Mouse (Mus musculus) limb, embryonic 10.5 days (tissue): ENCODE measurements at regions not wholly inside any gene's neighbourhood (a gene's known extent, or its start where the extent isn't known, plus 50 kb on each side); places are given as distances from the start of the nearest gene placed in this dataset.
A peak's percentile ranks its signal among the peaks of the same experiment; 100 is the strongest.
"Not testable (repeated sequence)": the region's sequence is repeated elsewhere in the genome, so short reads cannot be mapped to it uniquely, and the experiment has no call there.

Experiments used
- DNase-seq: peaks from one replicate; pipeline ENCODE4 v3.0.0-alpha.2; 2017; ENCODE audit warnings: low spot score
- H3K27ac ChIP-seq: fragments of 300-500 bp; sonication (generic); 2 replicates; pipeline ENCODE4 v1.5.1; 2016; ENCODE audit warnings: mild to moderate bottlenecking
- H3K27me3 ChIP-seq: fragments of 300-500 bp; sonication (generic); 2 replicates; pipeline ENCODE4 v1.6.1; 2016; ENCODE audit warnings: low read depth, mild to moderate bottlenecking; ENCODE audit not compliant: poor library complexity, severe bottlenecking
- H3K36me3 ChIP-seq: fragments of 300-500 bp; sonication (generic); 2 replicates; pipeline ENCODE4 v1.6.1; 2016; ENCODE audit warnings: mild to moderate bottlenecking, moderate library complexity
- H3K4me1 ChIP-seq: fragments of 300-500 bp; sonication (generic); 2 replicates; pipeline ENCODE4 v1.6.1; 2016
- H3K4me3 ChIP-seq: fragments of 300-500 bp; sonication (generic); 2 replicates; pipeline ENCODE4 v1.5.1; 2016; ENCODE audit warnings: mild to moderate bottlenecking, moderate library complexity
- H3K9me3 ChIP-seq: fragments of 300-500 bp; sonication (generic); replicated peaks from 2 replicates; pipeline ENCODE4 v1.6.1; 2016; ENCODE audit warnings: mild to moderate bottlenecking
- WGBS: fragments of 180-500 bp; shearing (Covaris S2); methylation state at CpG from one replicate; pipeline ENCODE4 v1.1.7; 2016; 5-methylcytosine and 5-hydroxymethylcytosine counted together

DNA sequence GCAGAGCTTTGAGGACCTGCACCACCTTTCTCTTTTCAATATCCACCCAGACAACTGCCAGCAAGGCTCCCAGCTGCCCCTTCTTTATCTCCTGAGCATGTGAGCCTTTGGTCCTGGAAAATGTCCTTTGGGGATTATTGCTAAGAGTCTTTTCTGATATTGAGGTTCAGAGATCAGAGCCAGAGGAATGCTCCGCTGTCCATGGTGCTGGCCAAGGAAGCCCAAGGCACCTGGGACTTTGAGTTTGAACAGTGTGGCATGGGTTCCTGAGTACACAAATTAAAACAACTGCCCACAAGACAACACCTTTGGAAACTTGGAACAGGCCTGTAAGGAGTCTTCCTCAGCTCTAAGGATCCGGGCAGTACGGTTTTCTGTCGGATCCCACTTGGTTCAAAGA is 52.6 kb upstream of the Slc28a3 start:
- Histone ChIP-seq H3K36me3 (no peaks in the 10 kb centered on the region), H3K27me3 (no peaks in the 10 kb centered on the region), H3K4me3 (no peak overlapping the region), H3K9me3 (no peaks in the 10 kb centered on the region), H3K27ac (no peak overlapping the region), H3K4me1 (no peaks in the 10 kb centered on the region)
- 60% methylated on average over 4 of the region's 4 CpGs for whole genome bisulfite sequencing
- DNase-seq: peak; percentile 71

- H3K36me3 ChIP-seq: no peaks in the 10 kb centered on the region
- H3K9me3 ChIP-seq: no peaks in the 10 kb centered on the region
- H3K4me3 ChIP-seq: peak overlapping the region; percentile 21
- peaks cover 8% of the 10 kb centered on the region for H3K4me1 ChIP-seq
- no peak overlapping the region for H3K27ac ChIP-seq
- DNase-seq: no peak
- 49% methylated on average over 21 of the region's 21 CpGs for WGBS
- H3K27me3 ChIP-seq: no peaks in the 10 kb centered on the region
These were observed 58.0 kb upstream of the Slc28a3 start for GRCm38 (mm10) chr13:58668664-58669063.

DNA sequence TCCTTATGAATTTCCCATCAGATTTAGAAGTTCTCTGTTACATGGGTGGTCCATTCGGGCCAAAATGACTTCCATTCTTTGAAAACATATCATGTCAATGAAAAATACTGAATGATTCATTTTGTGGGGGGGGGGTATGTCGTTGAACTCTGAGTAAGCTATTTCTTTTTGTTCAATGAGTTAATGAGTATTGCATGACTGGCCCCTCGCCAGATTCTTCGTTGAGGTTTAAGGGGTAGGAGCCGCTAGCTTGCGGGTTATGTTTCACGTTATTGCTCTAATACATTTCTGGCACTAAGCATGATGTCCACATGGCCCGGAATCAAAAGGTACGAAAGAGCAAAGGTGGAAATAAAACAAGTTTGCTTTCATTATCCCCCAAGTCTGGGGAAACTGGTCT is 59.5 kb upstream of the Slc28a3 start:
- Histone ChIP-seq H3K36me3 (no peaks in the 10 kb centered on the region), H3K27ac (no peak overlapping the region), H3K4me3 (no peak overlapping the region), H3K27me3 (no peaks in the 10 kb centered on the region), H3K9me3 (no peaks in the 10 kb centered on the region), H3K4me1 (peaks cover 16% of the 10 kb centered on the region)
- no peak for DNase-seq
- WGBS: 87% methylated on average over 9 of the region's 9 CpGs

DNA sequence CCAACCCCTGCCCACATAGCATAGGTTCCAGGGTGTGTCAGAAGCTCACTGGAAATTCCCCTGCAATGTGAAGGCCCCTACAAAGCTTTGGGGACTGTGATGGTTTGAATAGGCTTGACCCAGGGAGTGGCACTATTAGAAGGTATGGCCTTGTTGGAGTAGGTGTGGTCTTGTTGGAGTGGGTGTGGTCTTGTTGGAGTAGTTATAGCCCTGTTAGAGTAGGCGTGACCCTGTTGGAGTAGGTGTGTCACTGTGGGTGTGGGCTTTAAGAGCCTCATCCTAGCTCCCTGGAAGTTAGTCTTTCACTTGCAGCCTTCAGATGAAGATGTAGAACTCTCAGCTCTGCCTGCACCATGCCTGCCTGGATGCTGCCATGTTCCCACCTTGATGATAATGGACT is 64.9 kb upstream of the Slc28a3 start:
- DNase-seq, H3K27ac ChIP-seq, H3K36me3 ChIP-seq, H3K4me3 ChIP-seq, H3K27me3 ChIP-seq, H3K9me3 ChIP-seq, H3K4me1 ChIP-seq: not testable (repeated sequence)
- WGBS: 86% methylated on average over 1 of the region's 1 CpGs

DNA sequence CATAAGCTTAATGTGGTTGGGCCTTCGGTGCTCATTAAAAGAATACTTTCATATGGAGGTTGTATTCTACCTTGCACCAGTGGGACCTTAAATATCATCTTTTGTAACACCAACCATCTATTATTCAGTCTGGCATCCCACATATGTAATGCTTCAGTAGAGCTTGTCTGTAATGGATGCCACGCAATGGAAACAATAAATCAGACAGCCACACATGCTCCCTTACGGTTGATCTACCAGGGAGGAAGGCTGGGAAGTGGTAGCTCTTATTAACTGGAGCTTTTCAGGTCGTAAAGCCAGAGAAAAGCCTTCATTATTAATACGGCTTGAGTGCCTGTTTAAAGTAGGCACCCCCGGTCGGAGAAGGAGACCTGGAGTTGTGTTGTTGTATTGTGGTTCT is 66.8 kb upstream of the Slc28a3 start:
- no peak for DNase-seq
- Histone ChIP-seq H3K27ac (no peak overlapping the region), H3K4me3 (no peak overlapping the region), H3K4me1 (peaks cover 8% of the 10 kb centered on the region), H3K36me3 (no peaks in the 10 kb centered on the region), H3K27me3 (no peaks in the 10 kb centered on the region), H3K9me3 (no peaks in the 10 kb centered on the region)
- whole genome bisulfite sequencing: 69% methylated on average over 7 of the region's 7 CpGs

DNA sequence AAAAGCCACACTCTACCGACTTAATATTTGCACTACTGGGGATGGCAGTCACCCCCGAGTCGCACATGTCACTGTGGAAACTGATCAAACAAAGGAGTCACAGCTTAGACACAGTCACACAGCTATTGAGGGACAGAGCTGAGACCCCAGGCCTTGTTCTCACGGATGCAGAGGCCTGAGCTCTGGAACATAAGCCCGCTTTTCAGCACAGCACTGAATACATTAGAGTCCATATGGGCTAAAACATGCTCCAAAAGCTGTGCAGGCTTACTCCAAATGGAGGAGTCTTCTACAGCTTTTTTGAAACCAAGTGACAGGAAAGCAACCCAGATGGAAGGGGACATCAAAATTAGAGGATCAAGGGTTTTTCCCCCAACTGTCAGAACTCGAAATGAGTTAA is 69.0 kb upstream of the Slc28a3 start:
- Histone ChIP-seq H3K4me3 (no peak overlapping the region), H3K4me1 (no peaks in the 10 kb centered on the region; the same call in 1 of the 2 replicates), H3K36me3 (no peaks in the 10 kb centered on the region), H3K9me3 (no peaks in the 10 kb centered on the region), H3K27me3 (no peaks in the 10 kb centered on the region), H3K27ac (no peak overlapping the region)
- no peak for DNase-seq
- WGBS: 89% methylated on average over 6 of the region's 6 CpGs

DNA sequence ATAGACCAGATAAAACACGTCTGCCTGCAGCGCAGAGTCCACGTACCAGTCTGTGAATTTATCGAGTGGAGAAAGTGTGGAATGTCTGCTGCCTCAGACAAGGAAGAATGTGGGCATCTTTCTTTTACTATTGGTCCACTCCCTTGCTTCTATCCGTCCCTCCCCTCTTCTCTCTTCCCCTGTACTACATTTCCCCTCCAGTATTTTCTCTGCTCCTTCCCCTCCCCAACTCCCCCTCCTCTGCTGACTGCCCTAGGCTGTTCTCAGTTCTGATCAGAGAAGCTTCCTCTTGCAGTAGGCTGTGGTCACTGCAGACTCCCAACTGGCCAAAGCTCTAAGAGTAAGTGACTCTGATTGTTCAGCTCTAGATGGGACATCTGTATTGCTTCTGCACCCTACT is 76.1 kb upstream of the Slc28a3 start:
- H3K9me3 ChIP-seq: no peaks in the 10 kb centered on the region
- H3K36me3 ChIP-seq: no peaks in the 10 kb centered on the region
- no peak overlapping the region for H3K4me3 ChIP-seq
- no peak for DNase-seq
- peaks cover 14% of the 10 kb centered on the region for H3K4me1 ChIP-seq
- WGBS: 74% methylated on average over 5 of the region's 5 CpGs
- no peaks in the 10 kb centered on the region for H3K27me3 ChIP-seq
- no peak overlapping the region for H3K27ac ChIP-seq

GRCm38 (mm10) chr13:58687609-58688008 is 76.9 kb upstream of the Slc28a3 start:
- DNase-seq: no peak
- Histone ChIP-seq H3K27me3 (no peaks in the 10 kb centered on the region), H3K4me3 (no peak overlapping the region), H3K27ac (no peak overlapping the region), H3K36me3 (no peaks in the 10 kb centered on the region), H3K9me3 (no peaks in the 10 kb centered on the region), H3K4me1 (peaks cover 18% of the 10 kb centered on the region)
- 75% methylated on average over 2 of the region's 2 CpGs for WGBS

GRCm38 (mm10) chr13:58688249-58688648 is 77.6 kb upstream of the Slc28a3 start:
- 66% methylated on average over 2 of the region's 2 CpGs for WGBS
- Histone ChIP-seq H3K36me3 (no peaks in the 10 kb centered on the region), H3K9me3 (no peaks in the 10 kb centered on the region), H3K27me3 (no peaks in the 10 kb centered on the region), H3K4me1 (peaks cover 18% of the 10 kb centered on the region), H3K4me3 (no peak overlapping the region), H3K27ac (no peak overlapping the region)
- no peak for DNase-seq

DNA sequence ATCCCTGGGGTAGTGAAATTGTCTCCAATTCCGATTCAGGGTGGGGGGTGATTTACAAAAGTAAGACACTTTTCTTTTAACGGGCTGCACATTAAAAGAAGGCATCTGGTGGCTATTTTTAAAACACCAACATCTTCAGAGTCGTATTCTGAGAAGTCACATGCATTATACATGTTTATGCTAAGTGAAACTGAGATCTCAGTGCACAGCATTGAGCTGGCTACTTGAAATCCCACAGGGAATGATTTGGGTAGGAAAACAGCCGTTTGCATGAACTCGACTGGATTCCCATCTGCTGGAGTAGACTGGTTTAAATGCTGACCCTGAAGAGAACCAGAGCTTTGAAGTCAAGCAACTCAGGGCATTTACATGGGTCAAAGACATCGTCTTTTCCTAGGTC is 84.0 kb upstream of the Slc28a3 start:
- WGBS: 69% methylated on average over 6 of the region's 6 CpGs
- H3K9me3 ChIP-seq: no peaks in the 10 kb centered on the region
- no peaks in the 10 kb centered on the region for H3K27me3 ChIP-seq
- no peaks in the 10 kb centered on the region for H3K36me3 ChIP-seq
- DNase-seq: no peak
- H3K27ac ChIP-seq: no peak overlapping the region
- H3K4me1 ChIP-seq: 0 out of 2 replicates have a peak, but pooled peaks cover 4% of the 10 kb centered on the region
- no peak overlapping the region for H3K4me3 ChIP-seq

DNA sequence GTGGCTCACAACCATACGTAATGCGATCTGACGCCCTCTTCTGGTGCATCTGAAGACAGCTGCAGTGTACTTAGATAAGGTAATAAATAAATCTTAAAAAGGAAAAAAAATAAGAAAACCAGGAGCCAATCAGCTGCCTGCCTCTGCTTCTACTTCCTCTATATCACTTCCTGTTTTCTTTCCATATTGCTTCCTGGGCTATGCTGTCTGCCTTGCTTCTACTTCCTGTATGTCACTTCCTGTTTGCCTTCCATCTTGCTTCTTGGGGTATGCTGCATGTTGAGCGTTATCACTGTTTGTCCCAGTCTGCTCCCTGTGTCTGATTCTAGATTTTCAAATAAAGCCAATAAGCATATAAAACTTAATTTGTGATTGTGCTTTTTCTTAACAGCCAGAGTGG is 85.3 kb upstream of the Slc28a3 start:
- Histone ChIP-seq H3K27ac (no peak overlapping the region), H3K4me3 (no peak overlapping the region), H3K9me3 (no peaks in the 10 kb centered on the region), H3K4me1 (0 out of 2 replicates have a peak, but pooled peaks cover 4% of the 10 kb centered on the region), H3K36me3 (no peaks in the 10 kb centered on the region), H3K27me3 (no peaks in the 10 kb centered on the region)
- whole genome bisulfite sequencing: 96% methylated on average over 4 of the region's 4 CpGs
- no peak for DNase-seq

- 93% methylated on average over 8 of the region's 8 CpGs for WGBS
- Histone ChIP-seq H3K27ac (no peak overlapping the region), H3K27me3 (no peaks in the 10 kb centered on the region), H3K4me3 (no peak overlapping the region), H3K4me1 (no peaks in the 10 kb centered on the region), H3K36me3 (no peaks in the 10 kb centered on the region), H3K9me3 (no peaks in the 10 kb centered on the region)
- no peak for DNase-seq
These were observed 89.3 kb upstream of the Slc28a3 start for GRCm38 (mm10) chr13:58700021-58700420.

DNA sequence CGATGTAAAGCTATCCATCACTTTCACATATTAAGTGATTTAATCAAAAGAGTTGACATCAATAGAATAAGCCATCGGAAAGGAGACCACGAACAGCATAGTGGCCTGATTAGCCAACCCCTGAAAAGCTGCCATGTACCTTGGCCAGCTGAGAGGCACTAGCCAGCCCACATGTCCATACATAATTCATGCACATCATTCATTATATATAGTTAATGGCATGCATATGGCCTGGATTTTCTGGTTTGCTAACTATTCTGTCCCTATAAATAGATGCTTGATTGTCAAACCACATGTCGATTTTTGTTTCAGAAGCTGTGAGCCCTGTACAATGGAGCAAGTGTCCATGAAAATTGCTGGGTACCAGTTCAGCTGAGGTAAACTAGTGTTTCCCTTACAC is 93.5 kb upstream of the Slc28a3 start:
- no peaks in the 10 kb centered on the region for H3K9me3 ChIP-seq
- H3K4me1 ChIP-seq: no peaks in the 10 kb centered on the region
- H3K27ac ChIP-seq: no peak overlapping the region
- H3K27me3 ChIP-seq: no peaks in the 10 kb centered on the region
- H3K36me3 ChIP-seq: no peaks in the 10 kb centered on the region
- 81% methylated on average over 4 of the region's 4 CpGs for WGBS
- DNase-seq: no peak
- no peak overlapping the region for H3K4me3 ChIP-seq

DNA sequence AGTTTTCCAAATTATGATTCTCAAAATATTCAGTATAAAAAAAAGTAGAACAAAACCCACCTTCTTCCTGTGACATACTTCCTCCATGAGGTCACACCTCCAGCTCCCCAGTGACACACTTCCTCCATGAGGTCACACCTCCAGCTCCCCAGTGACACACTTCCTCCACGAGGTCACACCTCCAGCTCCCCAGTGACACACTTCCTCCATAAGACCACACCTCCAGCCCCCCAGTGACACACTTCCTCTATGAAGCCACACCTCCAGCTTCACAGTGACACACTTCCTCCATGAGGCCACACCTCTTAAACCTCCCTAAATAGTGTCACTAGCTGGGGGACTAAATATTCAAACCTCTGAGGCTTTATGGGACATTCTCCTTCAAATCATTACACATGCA is 89.8 kb upstream of the Ntrk2 start:
- Histone ChIP-seq H3K36me3 (no peaks in the 10 kb centered on the region), H3K27ac (no peak overlapping the region), H3K27me3 (no peaks in the 10 kb centered on the region), H3K9me3 (no peaks in the 10 kb centered on the region), H3K4me1 (no peaks in the 10 kb centered on the region), H3K4me3 (no peak overlapping the region)
- no peak for DNase-seq
- 90% methylated on average over 1 of the region's 1 CpGs for WGBS
